9 mouse cellular contexts compared by ENCODE assay signal in the genomic region with DNA sequence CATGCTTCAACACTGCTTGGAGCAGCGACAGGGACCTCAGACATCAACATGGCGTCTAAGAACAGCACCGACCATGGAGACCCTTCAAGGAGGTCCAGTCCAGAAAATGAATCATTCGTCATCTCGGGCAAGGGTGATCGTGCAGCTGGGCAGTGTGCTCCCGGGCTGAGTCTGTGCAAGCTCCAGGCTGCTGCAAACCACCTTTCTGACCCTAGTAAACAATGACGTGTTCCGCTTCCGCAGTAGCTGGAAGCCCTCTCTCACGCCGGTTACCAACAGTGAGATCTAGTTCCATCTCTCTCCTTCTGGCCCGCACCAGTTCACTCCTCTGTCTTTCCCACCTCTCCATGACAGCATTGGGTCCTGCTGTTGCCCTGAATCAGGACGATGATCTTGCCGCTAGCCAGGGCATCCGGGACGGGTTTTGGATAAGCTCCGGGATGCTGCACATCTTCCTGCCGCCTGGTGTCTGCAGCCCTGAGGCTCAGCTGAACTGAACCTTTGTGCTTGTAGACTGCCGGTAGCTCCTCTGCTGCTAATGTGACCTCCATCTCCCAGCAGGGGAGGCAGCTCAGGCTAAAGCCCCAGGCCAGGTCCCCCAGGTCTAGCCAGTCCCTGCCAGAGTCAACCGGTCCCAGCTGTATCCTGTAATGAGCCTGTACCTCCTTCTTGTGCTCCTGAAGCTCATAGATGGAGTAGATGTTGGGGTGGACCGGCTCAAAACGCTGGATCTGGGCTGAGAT. TPM values are rescaled to one million over a fixed set of nuclear protein-coding genes. Genes with fewer than 3 reads are reported as not detected.
A peak's percentile ranks its signal among the peaks of the same experiment; 100 is the strongest.
DNase-seq lines count a peak whose midpoint lies in the region; ATAC-seq lines count a peak whose summit lies in the region.
"Had no signal": no experiment of that assay in that cellular context is flagged by ENCODE, and none has a peak within 500 bp of the region (broad histone marks: within the 10 kb centered on the region; RNA-seq: fewer than 3 reads in every experiment).

No protein-coding gene starts in this region.

- H3K4me1 ChIP-seq in hindbrain, embryonic 10.5 days (replicated peaks): peaks cover 20% of the 10 kb centered on the region
- no peaks in the 10 kb centered on the region for H3K4me1 ChIP-seq in hindbrain, embryonic 11.5 days (replicated peaks; ENCODE audit: control insufficient read depth, insufficient read depth, low read length)
- H3K4me1 ChIP-seq in intestine, embryonic 15.5 days (replicated peaks): peaks cover 5% of the 10 kb centered on the region; the same call in 1 of the 2 replicates
- H3K4me1 ChIP-seq in stomach, embryonic 16.5 days (ENCODE audit: control insufficient read depth, insufficient read depth, low read length): no peaks in the 10 kb centered on the region

- no peaks in the 10 kb centered on the region for H3K9me3 ChIP-seq in hindbrain, embryonic 10.5 days
- no peaks in the 10 kb centered on the region for H3K9me3 ChIP-seq in hindbrain, embryonic 11.5 days (ENCODE audit: control insufficient read depth, low read length)
- H3K9me3 ChIP-seq in intestine, embryonic 15.5 days: no peaks in the 10 kb centered on the region
- no peaks in the 10 kb centered on the region for H3K9me3 ChIP-seq in stomach, embryonic 16.5 days (replicated peaks; ENCODE audit: control insufficient read depth, low read length)

- H3K9ac ChIP-seq in hindbrain, embryonic 11.5 days (ENCODE audit: low read depth, low read length): no peak overlapping the region
- no peak overlapping the region for H3K9ac ChIP-seq in intestine, embryonic 15.5 days
- H3K9ac ChIP-seq in stomach, embryonic 16.5 days (ENCODE audit: low read length): peak overlapping the region; percentile 22; the same call in 1 of the 2 replicates

- H3K27ac ChIP-seq in hindbrain, embryonic 10.5 days: peak overlapping the region; percentile 13; the same call in 1 of the 2 replicates
- no peak overlapping the region for H3K27ac ChIP-seq in hindbrain, embryonic 11.5 days (ENCODE audit: low read depth, low read length)
- H3K27ac ChIP-seq in intestine, embryonic 15.5 days: no peak overlapping the region
- H3K27ac ChIP-seq in stomach, embryonic 16.5 days (ENCODE audit: low read length): no peak overlapping the region

- no peak for ATAC-seq in hindbrain, embryonic 11.5 days (ENCODE audit: low FRiP score)
- ATAC-seq in intestine, embryonic 15.5 days: no peak
- peak; percentile 47; the same call in 1 of the 2 replicates for ATAC-seq in stomach, embryonic 16.5 days (ENCODE audit: insufficient read depth, low FRiP score)

- no peak overlapping the region for H3K4me3 ChIP-seq in hindbrain, embryonic 10.5 days
- H3K4me3 ChIP-seq in hindbrain, embryonic 11.5 days (ENCODE audit: low read depth, low read length): no peak overlapping the region
- H3K4me3 ChIP-seq in intestine, embryonic 15.5 days (replicated peaks): peak overlapping the region; percentile 7
- H3K4me3 ChIP-seq in stomach, embryonic 16.5 days (replicated peaks; ENCODE audit: low read length): peak overlapping the region; percentile 25

- H3K36me3 ChIP-seq in hindbrain, embryonic 10.5 days: no peaks in the 10 kb centered on the region
- H3K36me3 ChIP-seq in hindbrain, embryonic 11.5 days (ENCODE audit: control insufficient read depth, insufficient read depth, low read length): no peaks in the 10 kb centered on the region
- no peaks in the 10 kb centered on the region for H3K36me3 ChIP-seq in intestine, embryonic 15.5 days
- no peaks in the 10 kb centered on the region for H3K36me3 ChIP-seq in stomach, embryonic 16.5 days (ENCODE audit: control insufficient read depth, insufficient read depth, low read length)

- H3K27me3 ChIP-seq in hindbrain, embryonic 10.5 days (ENCODE audit: insufficient read depth, poor library complexity, severe bottlenecking): no peaks in the 10 kb centered on the region
- no peaks in the 10 kb centered on the region for H3K27me3 ChIP-seq in hindbrain, embryonic 11.5 days (ENCODE audit: control insufficient read depth, insufficient read depth, low read length)
- H3K27me3 ChIP-seq in intestine, embryonic 15.5 days (replicated peaks): no peaks in the 10 kb centered on the region
- H3K27me3 ChIP-seq in stomach, embryonic 16.5 days (ENCODE audit: control insufficient read depth, insufficient read depth, low read length): no peaks in the 10 kb centered on the region

- 71% methylated on average over 23 of the region's 23 CpGs for WGBS in hindbrain, embryonic 10.5 days
- whole genome bisulfite sequencing in hindbrain, embryonic 11.5 days: 72% methylated on average over 23 of the region's 23 CpGs
- WGBS in intestine, embryonic 15.5 days: 48% methylated on average over 23 of the region's 23 CpGs
- 52% methylated on average over 23 of the region's 23 CpGs for WGBS in stomach, embryonic 16.5 days

- DNase-seq in hindbrain, embryonic 10.5 days (ENCODE audit: low spot score): no peak
- DNase-seq in hindbrain, embryonic 11.5 days (ENCODE audit: low spot score): no peak
- DNase-seq in retina, postnatal 1 day: peak; percentile 27
- no peak for DNase-seq in retina, embryonic 14.5 days (ENCODE audit: low spot score)
- DNase-seq in spleen, postnatal 10 days (ENCODE audit: low spot score in 2 of 2): no peak
- DNase-seq in gastrocnemius, adult 18-20 months (ENCODE audit: low spot score): no peak

- no peak overlapping the region; the same call in 1 of the 2 replicates for H3K4me2 ChIP-seq in hindbrain, embryonic 11.5 days (replicated peaks; ENCODE audit: low read depth, low read length)
- peak overlapping the region; percentile 39 for H3K4me2 ChIP-seq in intestine, embryonic 15.5 days (replicated peaks)
- H3K4me2 ChIP-seq in stomach, embryonic 16.5 days (ENCODE audit: low read depth, low read length): peak overlapping the region; percentile 39

RNA-seq across cellular contexts. Expression of a gene that starts 12.8 kb away (rescaled TPM):
- polyA plus RNA-seq in hindbrain, embryonic 10.5 days (2016; fragmentation: Nextera tagmentation; extraction: Ambion mirVana): 17.6 and 18.5 TPM in 2 replicates
- polyA plus RNA-seq in hindbrain, embryonic 11.5 days (2014; fragmentation: Nextera tagmentation; extraction: Ambion mirVana): 16.1 and 18.8 TPM in 2 replicates
- 14.8 and 16.4 TPM in 2 replicates for polyA plus RNA-seq in intestine, embryonic 15.5 days (2015; fragmentation: Nextera tagmentation; extraction: Ambion mirVana)
- polyA plus RNA-seq in stomach, embryonic 16.5 days (2015; fragmentation: Nextera tagmentation; extraction: Ambion mirVana): 13.1 and 14.0 TPM in 2 replicates
- total RNA-seq in gastrocnemius, adult 18-20 months (2021): 10 to 100 TPM; 11.5 to 13.9 TPM

RNA-seq across cellular contexts. Expression of a gene that starts 41.3 kb away (rescaled TPM):
- 138 and 157 TPM in 2 replicates for polyA plus RNA-seq in hindbrain, embryonic 10.5 days (2016; fragmentation: Nextera tagmentation; extraction: Ambion mirVana)
- 165 and 176 TPM in 2 replicates for polyA plus RNA-seq in hindbrain, embryonic 11.5 days (2014; fragmentation: Nextera tagmentation; extraction: Ambion mirVana)
- 139 and 144 TPM in 2 replicates for polyA plus RNA-seq in intestine, embryonic 15.5 days (2015; fragmentation: Nextera tagmentation; extraction: Ambion mirVana)
- polyA plus RNA-seq in stomach, embryonic 16.5 days (2015; fragmentation: Nextera tagmentation; extraction: Ambion mirVana): 104 and 106 TPM in 2 replicates
- total RNA-seq in gastrocnemius, adult 18-20 months (2021): 10 to 100 TPM; 33.2 to 38.3 TPM

RNA-seq across cellular contexts. Expression of a gene that starts 43.7 kb away (rescaled TPM):
- polyA plus RNA-seq in hindbrain, embryonic 10.5 days (2016; fragmentation: Nextera tagmentation; extraction: Ambion mirVana): not detected in 2 replicates
- not detected in 2 replicates for polyA plus RNA-seq in hindbrain, embryonic 11.5 days (2014; fragmentation: Nextera tagmentation; extraction: Ambion mirVana)
- 34.2 and 73.3 TPM in 2 replicates for polyA plus RNA-seq in intestine, embryonic 15.5 days (2015; fragmentation: Nextera tagmentation; extraction: Ambion mirVana)
- 82.3 and 84.1 TPM in 2 replicates for polyA plus RNA-seq in stomach, embryonic 16.5 days (2015; fragmentation: Nextera tagmentation; extraction: Ambion mirVana)
- total RNA-seq in gastrocnemius, adult 18-20 months (2021): not detected
- total RNA-seq: left cerebral cortex, postnatal 36 days had no signal

RNA-seq across cellular contexts. Expression of a gene that starts 52.5 kb away (rescaled TPM):
- 96.4 and 114 TPM in 2 replicates for polyA plus RNA-seq in hindbrain, embryonic 10.5 days (2016; fragmentation: Nextera tagmentation; extraction: Ambion mirVana)
- polyA plus RNA-seq in hindbrain, embryonic 11.5 days (2014; fragmentation: Nextera tagmentation; extraction: Ambion mirVana): 97.2 and 98.6 TPM in 2 replicates
- polyA plus RNA-seq in intestine, embryonic 15.5 days (2015; fragmentation: Nextera tagmentation; extraction: Ambion mirVana): 92.5 and 97.3 TPM in 2 replicates
- 63.5 and 79.8 TPM in 2 replicates for polyA plus RNA-seq in stomach, embryonic 16.5 days (2015; fragmentation: Nextera tagmentation; extraction: Ambion mirVana)
- total RNA-seq in gastrocnemius, adult 18-20 months (2021): 10 to 100 TPM; 16.5 to 18.0 TPM

RNA-seq across cellular contexts. Expression of a gene that starts 52.7 kb away (rescaled TPM):
- polyA plus RNA-seq in hindbrain, embryonic 10.5 days (2016; fragmentation: Nextera tagmentation; extraction: Ambion mirVana): 39.2 and 43.5 TPM in 2 replicates
- 40.8 and 42.2 TPM in 2 replicates for polyA plus RNA-seq in hindbrain, embryonic 11.5 days (2014; fragmentation: Nextera tagmentation; extraction: Ambion mirVana)
- polyA plus RNA-seq in intestine, embryonic 15.5 days (2015; fragmentation: Nextera tagmentation; extraction: Ambion mirVana): 39.3 and 40.4 TPM in 2 replicates
- 24.8 and 27.1 TPM in 2 replicates for polyA plus RNA-seq in stomach, embryonic 16.5 days (2015; fragmentation: Nextera tagmentation; extraction: Ambion mirVana)
- 10 to 100 TPM; 18.0 to 18.2 TPM for total RNA-seq in gastrocnemius, adult 18-20 months (2021)

Comparison
In these comparisons a context has a peak if more than half of its experiments do, and no peak if none do; other contexts are left out.
1. H3K4me3 ChIP-seq: peak in intestine, embryonic 15.5 days (single experiment) and stomach, embryonic 16.5 days (single experiment); none in hindbrain, embryonic 10.5 days (single experiment) and hindbrain, embryonic 11.5 days (single experiment).
2. RNA of a gene that starts 43.7 kb away (polyA plus RNA-seq): 82.3 to 84.1 TPM in stomach, embryonic 16.5 days and 34.2 to 73.3 TPM in intestine, embryonic 15.5 days; not detected in hindbrain, embryonic 10.5 days and not detected in hindbrain, embryonic 11.5 days; every median in the first group is over 10 times any median in the second.